Mouse (Mus musculus) heart, postnatal 14 days (tissue): ENCODE data around the gene Gm20388. TPM values are rescaled to one million over a fixed set of nuclear protein-coding genes. Genes with fewer than 3 reads are reported as not detected.
A peak's percentile ranks its signal among the peaks of the same experiment; 100 is the strongest.

ENCODE experiments used
- DNase-seq, 2 experiments: peaks; one replicate each; pipeline ENCODE4 v3.0.0; 2021 to 2022
- intact Hi-C: fragments of 180-260 bp; cut with DNase I; formaldehyde crosslinking; loops from one replicate; pipeline ENCODE4 v1.15.1; 2025
- total RNA-seq, 2 experiments: library from RNA; stranded (reverse); gene quantifications; 2 replicates each; pipeline ENCODE4 v1.2.3; 2021

The Gm20388 gene
- total RNA-seq, 2 experiments from 2014 or later: 0.24 TPM; not detected in 1

GRCm38 (mm10) chr8:120735770-120736481, 825.3 kb downstream of the Gm20388 start, which contains the start of gene Irf8:
Irf8 (plus strand) TSS chr8:120736358.
- peak; percentile 93 for DNase-seq
- intact Hi-C loops: loop anchor here (5.0 kb wide), 2 partner anchors 39 to 54 kb away; no protein-coding TSS in a partner anchor

DNA sequence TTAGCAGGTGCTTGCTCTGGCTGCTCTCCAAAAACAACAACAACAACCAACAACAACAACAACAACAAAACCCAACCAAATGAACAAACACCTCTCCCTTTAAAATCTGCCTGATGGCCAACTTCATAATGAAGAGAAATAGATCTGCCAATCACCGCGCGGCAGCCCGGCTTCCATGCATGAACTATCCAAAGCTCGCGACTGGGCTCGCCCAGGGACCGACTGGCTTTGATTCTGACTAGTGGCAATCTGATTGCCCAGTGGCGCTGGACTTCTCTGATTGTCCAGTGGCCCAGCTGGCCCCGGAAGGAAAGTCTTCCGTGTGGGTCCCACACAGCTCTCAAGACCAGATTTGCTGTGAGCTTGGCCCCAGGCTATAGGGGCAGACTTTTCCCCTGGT, 825.8 kb downstream of the Gm20388 start:
- intact Hi-C loops: loop anchor here (5.0 kb wide), 2 partner anchors 39 to 54 kb away; no protein-coding TSS in a partner anchor
- DNase-seq: peak; percentile 47 to 61

GRCm38 (mm10) chr8:120737166-120737565, 826.5 kb downstream of the Gm20388 start:
- intact Hi-C loops: loop anchor here (5.0 kb wide), 2 partner anchors 40 to 55 kb away; no protein-coding TSS in a partner anchor
- no peak for DNase-seq

GRCm38 (mm10) chr8:120738771-120739170, 828.1 kb downstream of the Gm20388 start:
- peak; percentile 53 to 59 for DNase-seq
- intact Hi-C loops: loop anchor here (5.0 kb wide), 2 partner anchors 41 to 56 kb away; no protein-coding TSS in a partner anchor

GRCm38 (mm10) chr8:120739526-120739925, 828.9 kb downstream of the Gm20388 start:
- DNase-seq: no peak
- intact Hi-C loops: loop anchor here (5.0 kb wide), 2 partner anchors 42 to 57 kb away; no protein-coding TSS in a partner anchor

GRCm38 (mm10) chr8:120740579-120740978, 829.9 kb downstream of the Gm20388 start:
- no peak for DNase-seq
- intact Hi-C loops: no loop called here

- no peak for DNase-seq
- intact Hi-C loops: no loop called here
These were observed 830.4 kb downstream of the Gm20388 start for GRCm38 (mm10) chr8:120741001-120741400.

- intact Hi-C loops: no loop called here
- no peak for DNase-seq
These were observed 831.3 kb downstream of the Gm20388 start for GRCm38 (mm10) chr8:120741815-120742530.

DNA sequence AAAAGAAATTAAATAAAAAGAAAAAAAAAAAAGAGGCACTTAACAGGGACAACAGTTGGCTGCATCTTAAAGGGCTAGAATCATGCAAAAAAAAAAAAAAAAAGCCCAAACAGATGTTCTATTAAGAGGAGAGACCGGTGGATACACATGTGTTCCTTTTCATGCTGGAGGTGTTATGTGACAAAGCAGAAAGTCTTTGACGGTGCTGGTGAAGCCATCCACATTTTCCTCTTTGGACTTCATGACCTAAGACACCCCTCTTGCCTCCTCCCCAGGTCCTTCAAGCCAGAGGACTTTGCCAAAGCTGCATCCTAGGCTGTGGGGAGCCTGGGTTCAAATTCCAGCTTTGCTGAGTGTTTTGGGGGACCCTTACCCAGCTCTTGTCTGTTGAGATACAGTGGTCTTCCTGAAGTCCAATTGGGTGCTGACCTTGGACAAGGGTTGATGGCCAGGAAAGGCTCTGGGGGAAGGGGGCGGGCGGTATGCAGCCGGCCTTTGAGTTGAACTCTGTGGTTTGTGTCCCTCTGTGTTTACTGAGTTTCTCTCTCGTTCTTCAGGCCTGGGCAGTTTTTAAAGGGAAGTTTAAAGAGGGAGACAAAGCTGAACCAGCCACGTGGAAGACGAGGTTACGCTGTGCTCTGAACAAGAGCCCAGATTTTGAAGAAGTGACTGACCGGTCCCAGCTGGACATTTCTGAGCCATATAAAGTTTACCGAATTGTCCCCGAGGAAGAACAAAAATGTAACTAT, 832.7 kb downstream of the Gm20388 start:
- intact Hi-C loops: no loop called here

DNA sequence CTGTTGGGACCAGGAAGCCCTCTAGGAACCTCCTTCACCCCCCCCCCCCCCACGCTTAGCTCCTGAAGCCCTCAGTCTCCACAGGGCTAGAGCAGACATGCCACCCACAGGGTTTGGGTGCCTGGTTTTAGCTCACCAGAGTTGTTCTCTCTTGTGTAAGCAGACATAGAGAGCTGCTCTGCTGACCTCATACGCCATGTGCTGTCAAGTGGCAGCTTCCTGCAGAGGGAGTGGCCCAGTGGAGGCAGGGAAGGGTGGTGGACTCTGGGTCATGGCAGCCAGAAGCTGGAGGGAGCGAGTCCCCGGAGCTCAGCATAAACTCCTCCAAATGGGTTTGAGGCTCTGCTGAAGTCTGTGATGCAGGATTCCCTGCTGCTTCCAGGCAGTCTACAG, 833.3 kb downstream of the Gm20388 start:
- intact Hi-C loops: no loop called here
- peak; percentile 43 to 48 for DNase-seq

More for the DNA sequence above, 832.7 kb downstream of the Gm20388 start:
- DNase-seq: peak in 1 of 2 experiments; percentile 58

- intact Hi-C loops: no loop called here
- DNase-seq: no peak
These were observed 833.8 kb downstream of the Gm20388 start for GRCm38 (mm10) chr8:120744448-120744847.

- no peak for DNase-seq
- intact Hi-C loops: no loop called here
These were observed 834.6 kb downstream of the Gm20388 start for GRCm38 (mm10) chr8:120745226-120745625.

- no peak for DNase-seq
- intact Hi-C loops: no loop called here
These were observed 835.5 kb downstream of the Gm20388 start for GRCm38 (mm10) chr8:120746007-120746701.

DNA sequence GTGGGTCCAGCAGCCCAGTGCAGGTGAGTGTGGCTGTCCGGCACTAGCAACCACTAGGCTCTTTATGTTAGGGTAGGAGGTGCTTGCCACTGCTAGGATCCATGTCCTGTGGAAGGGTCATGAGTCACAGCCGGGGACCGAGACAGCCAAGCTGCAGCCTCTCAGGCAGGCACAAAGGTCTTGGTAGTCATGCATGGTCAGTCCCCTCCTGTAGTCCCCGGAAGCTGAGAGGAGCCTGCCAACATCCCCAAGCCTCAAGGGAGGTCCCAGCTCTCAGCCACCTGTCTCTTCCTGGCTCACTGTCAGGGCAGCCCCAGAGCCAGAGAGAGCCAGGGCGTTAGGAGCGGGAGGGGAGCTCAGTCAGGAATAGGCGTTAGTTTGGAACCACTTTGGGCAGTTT, 836.6 kb downstream of the Gm20388 start:
- DNase-seq: no peak
- intact Hi-C loops: no loop called here

GRCm38 (mm10) chr8:120750616-120751015, 840.0 kb downstream of the Gm20388 start:
- intact Hi-C loops: no loop called here
- DNase-seq: no peak

- intact Hi-C loops: no loop called here
- DNase-seq: no peak
These were observed 840.8 kb downstream of the Gm20388 start for GRCm38 (mm10) chr8:120751226-120752081.

GRCm38 (mm10) chr8:120752082-120752452, 841.4 kb downstream of the Gm20388 start:
- DNase-seq: peak; percentile 73 to 75
- intact Hi-C loops: no loop called here

DNA sequence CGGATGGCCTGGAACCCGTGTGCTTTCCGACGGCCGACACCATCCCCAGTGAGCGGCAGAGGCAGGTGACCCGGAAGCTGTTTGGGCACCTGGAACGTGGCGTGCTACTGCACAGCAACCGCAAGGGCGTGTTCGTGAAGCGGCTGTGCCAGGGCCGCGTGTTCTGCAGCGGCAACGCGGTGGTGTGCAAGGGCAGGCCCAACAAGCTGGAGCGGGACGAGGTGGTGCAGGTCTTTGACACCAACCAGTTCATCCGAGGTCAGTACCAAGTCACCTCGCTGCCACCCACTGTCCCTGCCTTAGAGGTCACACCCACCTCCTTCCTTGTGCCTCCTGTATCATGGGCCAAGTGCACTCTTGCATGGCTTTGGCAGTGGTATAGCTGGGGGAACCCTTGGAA, 842.8 kb downstream of the Gm20388 start:
- intact Hi-C loops: no loop called here
- no peak for DNase-seq
